Mouse (Mus musculus) stomach, adult 2 months (tissue): ENCODE data around the gene Snx29. TPM values are rescaled to one million over a fixed set of nuclear protein-coding genes. Genes with fewer than 3 reads are reported as not detected.

Source experiments
- polyA plus RNA-seq: library from polyadenylated mRNA; depleted of rRNA; stranded (reverse); fragments of >200 nt; gene quantifications from 2 replicates; pipeline ENCODE4 v1.2.3, GENCODE M21; 2012; rRNA removed

The Snx29 gene
- 1.7 and 1.8 TPM in 2 replicates for polyA plus RNA-seq

DNA sequence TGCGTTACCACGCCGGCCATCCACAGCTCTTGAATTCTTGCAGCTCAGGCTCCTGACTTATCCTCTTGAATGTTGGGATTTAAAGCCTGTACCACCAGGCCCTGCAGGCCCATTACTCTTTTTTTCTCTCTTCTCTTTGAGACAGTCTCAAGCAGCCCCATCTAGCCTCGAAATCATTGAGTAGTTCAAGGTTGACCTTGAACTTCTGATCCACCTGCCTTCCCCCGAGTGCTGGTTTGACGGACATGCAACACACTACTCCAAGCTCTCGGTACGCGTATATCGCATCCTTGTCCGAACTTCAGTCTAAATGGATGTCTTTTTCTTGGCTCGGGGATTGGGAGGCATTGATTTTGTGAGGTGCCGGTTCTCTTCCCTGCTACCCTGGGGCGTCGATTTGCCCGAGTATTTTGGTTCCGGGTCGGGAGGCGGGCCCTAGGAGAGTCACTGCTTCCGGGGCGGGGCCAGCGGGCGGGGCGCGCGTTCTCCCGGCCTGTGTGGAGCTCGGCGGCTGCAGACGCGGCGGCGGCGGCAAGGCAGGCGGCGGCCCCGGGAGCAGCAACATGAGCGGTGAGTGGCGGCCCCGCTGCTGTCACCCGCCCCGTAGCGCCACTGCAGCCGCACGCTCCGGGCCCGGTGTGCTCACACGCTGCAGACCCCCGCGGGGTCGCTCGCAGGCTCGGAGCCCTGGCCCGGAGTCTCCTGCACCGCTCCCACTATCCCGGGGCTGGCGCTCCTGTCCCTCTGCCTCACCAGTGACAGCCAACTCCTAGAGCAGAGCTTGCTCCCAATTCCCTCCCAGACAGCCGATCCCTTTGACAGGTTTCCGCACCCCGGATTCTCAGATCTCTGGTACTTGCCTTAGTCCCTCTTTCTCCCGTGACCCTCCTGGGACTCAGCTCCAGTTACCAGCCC is at the start of gene Snx29:
Gene Snx29 (plus strand): TSS at position 500 of the 915 bp plus-strand sequence.

GRCm38 (mm10) chr16:11313512-11313911 is 9.2 kb upstream of the Snx29 start, which contains the start of gene Tnfrsf17:
Gene Tnfrsf17 (plus strand): TSS chr16:11313812.

Other genes starting within 250 kb of the Snx29 start
- 15.1 and 16.0 TPM in 2 replicates for gene Txndc11, start 188.3 kb upstream of the Snx29 start, polyA plus RNA-seq
- 4.8 and 8.9 TPM in 2 replicates for gene Zc3h7a, start 146.5 kb upstream of the Snx29 start, polyA plus RNA-seq
- gene Rsl1d1, start 119.6 kb upstream of the Snx29 start, polyA plus RNA-seq: 0.29 and 0.70 TPM in 2 replicates
- 19.6 and 21.4 TPM in 2 replicates for gene Gspt1, start 68.6 kb upstream of the Snx29 start, polyA plus RNA-seq
- gene Tnfrsf17, start 9.1 kb upstream of the Snx29 start, polyA plus RNA-seq: 0.22 and 0.54 TPM in 2 replicates